Mouse (Mus musculus) skeletal muscle tissue, adult 2 months (tissue): ENCODE measurements around the gene Depdc5.
"Not testable (repeated sequence)": the region's sequence is repeated elsewhere in the genome, so short reads cannot be mapped to it uniquely, and the experiment has no call there.

Experiments
- DNase-seq: peaks from one replicate; pipeline ENCODE4 v3.0.0-alpha.2; 2012; ENCODE audit warnings: low read depth, low spot score

Gene Depdc5

GRCm38 (mm10) chr5:33030425-33031175 is 167.1 kb downstream of the Depdc5 start:
- DNase-seq: no peak

- DNase-seq: no peak
Observed at GRCm38 (mm10) chr5:33032036-33032773, 168.7 kb downstream of the Depdc5 start.

DNA sequence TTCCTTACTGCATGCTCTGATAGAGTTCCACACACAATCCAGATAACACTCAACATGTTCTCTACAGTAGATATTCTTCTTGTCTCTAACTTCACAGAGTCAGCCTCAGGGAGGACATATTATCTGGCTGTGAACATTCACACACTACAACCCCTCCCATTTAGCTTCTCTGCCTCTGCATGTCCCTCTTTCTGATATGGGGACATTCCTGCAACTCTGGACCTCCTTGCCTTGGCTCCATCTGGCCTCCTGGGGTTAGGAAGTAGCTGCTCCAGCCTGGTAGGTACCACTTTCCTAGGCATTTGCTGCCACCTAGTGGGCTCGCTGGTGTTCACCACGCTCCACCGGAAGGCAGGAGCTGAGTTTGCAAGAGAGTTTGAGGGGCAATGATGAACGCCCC is 169.6 kb downstream of the Depdc5 start:
- peak; percentile 59 for DNase-seq

DNA sequence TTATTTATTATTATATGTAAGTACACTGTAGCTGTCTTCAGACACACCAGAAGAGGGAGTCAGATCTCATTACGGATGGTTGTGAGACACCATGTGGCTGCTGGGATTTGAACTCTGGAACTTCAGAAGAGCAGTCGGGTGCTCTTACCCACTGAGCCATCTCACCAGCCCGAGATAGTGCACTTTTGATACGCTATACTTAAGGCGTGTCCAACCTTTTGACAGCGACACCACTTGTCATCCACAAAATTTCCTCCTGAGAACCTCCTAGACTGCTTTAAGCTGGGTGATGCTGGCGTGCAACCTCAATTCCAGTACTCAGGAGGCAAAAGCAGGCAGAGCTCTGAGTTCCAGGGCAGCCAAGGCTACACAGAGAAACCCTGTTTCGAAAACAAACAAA is 170.1 kb downstream of the Depdc5 start:
- DNase-seq: not testable (repeated sequence)

GRCm38 (mm10) chr5:33034100-33034499 is 170.6 kb downstream of the Depdc5 start:
- DNase-seq: no peak

- no peak for DNase-seq
Observed at GRCm38 (mm10) chr5:33034916-33035315, 171.4 kb downstream of the Depdc5 start.

DNA sequence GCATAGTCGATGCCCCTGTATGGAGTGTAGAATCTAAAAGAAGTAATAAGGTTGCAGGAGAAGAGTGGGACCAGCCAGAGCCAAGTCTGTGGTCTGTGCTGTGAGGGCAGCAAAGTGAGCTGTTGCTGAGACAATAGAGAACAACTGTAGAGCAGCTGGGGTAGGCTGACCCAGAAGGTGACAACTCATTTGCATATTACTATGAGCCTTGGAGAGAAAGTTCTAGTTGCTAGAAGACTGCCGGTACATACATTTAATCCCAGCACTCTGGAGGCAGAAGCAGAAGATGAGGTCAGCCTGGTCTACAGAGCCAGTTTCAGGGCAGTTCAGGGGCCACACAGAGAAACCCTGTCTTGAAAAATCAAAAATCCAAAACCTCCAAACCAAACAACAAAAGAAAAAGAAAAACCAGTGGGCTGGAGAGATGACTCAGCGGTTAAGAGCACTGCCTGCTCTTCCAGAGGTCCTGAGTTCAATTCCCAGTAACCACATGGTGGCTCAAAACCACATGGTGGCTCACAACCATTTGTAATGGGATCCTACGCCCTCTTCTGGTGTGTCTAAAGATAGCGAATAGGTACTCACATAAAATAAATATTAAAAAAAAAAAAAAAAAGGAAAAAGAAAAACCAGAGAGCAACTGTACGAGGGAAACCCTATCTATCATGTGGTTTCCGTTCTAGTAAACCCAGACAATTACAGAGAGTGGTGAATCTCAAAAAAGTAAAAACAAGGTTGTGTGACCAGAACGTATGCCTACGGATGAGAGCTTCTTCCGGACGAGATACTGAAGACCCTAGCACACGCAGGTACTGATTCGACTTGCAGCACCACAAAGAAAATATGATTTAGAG is 175.4 kb downstream of the Depdc5 start:
- DNase-seq: no peak

DNA sequence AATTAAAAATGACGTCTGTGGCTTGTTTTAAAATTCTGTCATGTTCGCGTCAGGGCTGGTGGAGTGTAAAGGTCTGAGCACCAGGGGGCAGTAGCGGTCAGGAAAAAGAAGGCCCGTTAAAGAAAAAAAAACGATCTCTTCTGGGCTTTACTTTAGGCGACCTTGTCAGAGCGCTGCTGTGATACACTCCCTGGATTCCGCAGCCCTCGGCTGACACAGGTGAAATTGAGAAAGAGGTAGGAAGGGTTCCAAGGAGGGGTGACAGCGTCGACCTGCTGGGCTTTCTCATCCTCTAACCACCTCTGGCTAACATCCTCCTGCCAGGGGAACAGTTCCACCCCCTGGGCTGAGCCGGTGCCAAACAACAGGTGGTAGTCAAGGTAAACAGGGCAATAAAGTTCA is 176.0 kb downstream of the Depdc5 start:
- DNase-seq: no peak

DNA sequence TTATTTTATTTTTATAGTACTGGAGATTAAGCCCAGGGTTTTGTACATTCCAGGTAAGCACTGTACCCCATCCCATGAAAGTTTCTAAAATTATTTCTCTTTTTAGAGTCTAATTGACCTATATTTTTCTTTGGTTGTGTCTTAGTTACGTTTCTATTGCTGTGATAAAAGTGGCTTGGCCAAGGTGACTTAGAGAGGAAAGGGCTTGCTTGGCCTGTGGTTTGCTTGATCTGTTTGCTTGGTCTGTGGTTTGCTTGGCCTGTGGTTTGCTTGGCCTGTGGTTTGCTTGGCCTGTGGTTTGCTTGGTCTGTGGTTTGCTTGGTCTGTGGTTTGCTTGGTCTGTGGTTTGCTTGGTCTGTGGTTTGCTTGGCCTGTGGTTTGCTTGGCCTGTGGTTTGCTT is 177.2 kb downstream of the Depdc5 start:
- not testable (repeated sequence) for DNase-seq

DNA sequence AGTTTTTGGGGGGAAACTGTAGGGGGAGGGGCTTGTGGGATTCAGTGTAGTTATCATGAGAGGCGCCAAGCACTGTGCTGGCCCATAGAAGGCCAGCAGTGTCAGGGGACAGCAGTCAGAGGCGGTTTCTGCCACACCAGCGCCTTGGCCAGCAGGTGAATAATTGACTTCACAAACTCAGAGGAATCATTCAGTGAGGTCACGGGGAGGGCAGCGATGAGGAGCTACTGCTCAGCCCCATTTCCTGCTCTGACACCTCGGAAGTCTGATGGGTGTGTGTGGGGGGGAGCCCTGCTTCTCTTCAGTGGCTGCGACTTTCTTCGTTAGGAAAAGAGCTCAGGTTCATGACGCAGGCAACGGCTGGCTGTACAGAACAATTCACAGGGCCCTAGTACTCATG is 179.9 kb downstream of the Depdc5 start:
- no peak for DNase-seq
